Mouse (Mus musculus): ENCODE measurements at regions not wholly inside any gene's neighbourhood (a gene's known extent, or its start where the extent isn't known, plus 50 kb on each side); places are given as distances from the start of the nearest gene placed in this dataset.
"Not testable (repeated sequence)": the region's sequence is repeated elsewhere in the genome, so short reads cannot be mapped to it uniquely, and the experiment has no call there.

GRCm38 (mm10) chr12:18207941-18208340 lies 306.4 kb upstream of the 5730507C01Rik start:
- H3K27me3 ChIP-seq; H3K9ac ChIP-seq; H3K36me3 ChIP-seq; H3K4me2 ChIP-seq; ATAC-seq (ENCODE audit: low FRiP score); H3K4me3 ChIP-seq; H3K27ac ChIP-seq; H3K4me1 ChIP-seq (replicated peaks): not testable (repeated sequence)
- peaks cover 24% of the 10 kb centered on the region for H3K9me3 ChIP-seq
- 89% methylated on average over 1 of the region's 1 CpGs for WGBS

GRCm38 (mm10) chr12:18216432-18216926 lies 297.8 kb upstream of the 5730507C01Rik start:
- not testable (repeated sequence) for H3K27ac ChIP-seq; H3K36me3 ChIP-seq; ATAC-seq (ENCODE audit: low FRiP score); H3K4me2 ChIP-seq; H3K9ac ChIP-seq; H3K4me3 ChIP-seq; H3K27me3 ChIP-seq; H3K4me1 ChIP-seq (replicated peaks)
- 85% methylated on average over 16 of the region's 16 CpGs for WGBS
- H3K9me3 ChIP-seq: peaks cover 47% of the 10 kb centered on the region

- no peak overlapping the region for H3K4me3 ChIP-seq
- H3K9ac ChIP-seq: no peak overlapping the region
- WGBS: 91% methylated on average over 6 of the region's 6 CpGs
- no peaks in the 10 kb centered on the region for H3K27me3 ChIP-seq
- H3K9me3 ChIP-seq: peaks cover 57% of the 10 kb centered on the region
- no peak overlapping the region for H3K27ac ChIP-seq
- no peak overlapping the region for H3K4me2 ChIP-seq
- no peak for ATAC-seq (ENCODE audit: low FRiP score)
- no peaks in the 10 kb centered on the region for H3K4me1 ChIP-seq (replicated peaks)
- no peaks in the 10 kb centered on the region for H3K36me3 ChIP-seq
Observed at GRCm38 (mm10) chr12:18224516-18224915, 289.8 kb upstream of the 5730507C01Rik start.

- no peak overlapping the region for H3K4me3 ChIP-seq
- ATAC-seq (ENCODE audit: low FRiP score): no peak
- no peaks in the 10 kb centered on the region for H3K36me3 ChIP-seq
- peaks cover 73% of the 10 kb centered on the region for H3K9me3 ChIP-seq
- no peaks in the 10 kb centered on the region for H3K4me1 ChIP-seq (replicated peaks)
- H3K9ac ChIP-seq: no peak overlapping the region
- WGBS: 89% methylated on average over 10 of the region's 10 CpGs
- no peaks in the 10 kb centered on the region for H3K27me3 ChIP-seq
- no peak overlapping the region for H3K27ac ChIP-seq
- no peak overlapping the region for H3K4me2 ChIP-seq
Observed at GRCm38 (mm10) chr12:18226691-18227090, 287.6 kb upstream of the 5730507C01Rik start.

GRCm38 (mm10) chr12:18231896-18232295 lies 282.4 kb upstream of the 5730507C01Rik start:
- H3K4me1 ChIP-seq (replicated peaks); ATAC-seq (ENCODE audit: low FRiP score); H3K27ac ChIP-seq; H3K27me3 ChIP-seq; H3K9ac ChIP-seq; H3K36me3 ChIP-seq; H3K4me3 ChIP-seq; H3K4me2 ChIP-seq: not testable (repeated sequence)
- 86% methylated on average over 5 of the region's 5 CpGs for WGBS
- H3K9me3 ChIP-seq: peaks cover 53% of the 10 kb centered on the region

GRCm38 (mm10) chr12:18236330-18236729 lies 278.0 kb upstream of the 5730507C01Rik start:
- not testable (repeated sequence) for H3K4me1 ChIP-seq (replicated peaks); H3K4me2 ChIP-seq; ATAC-seq (ENCODE audit: low FRiP score); H3K27ac ChIP-seq; H3K36me3 ChIP-seq; H3K27me3 ChIP-seq; H3K4me3 ChIP-seq; H3K9ac ChIP-seq
- peaks cover 52% of the 10 kb centered on the region for H3K9me3 ChIP-seq

GRCm38 (mm10) chr12:18237549-18237948 lies 276.8 kb upstream of the 5730507C01Rik start:
- Histone ChIP-seq H3K9ac (no peak overlapping the region), H3K4me1 (replicated peaks) (no peaks in the 10 kb centered on the region), H3K4me3 (no peak overlapping the region), H3K4me2 (no peak overlapping the region), H3K27ac (no peak overlapping the region), H3K27me3 (no peaks in the 10 kb centered on the region), H3K9me3 (peaks cover 53% of the 10 kb centered on the region), H3K36me3 (no peaks in the 10 kb centered on the region)
- no peak for ATAC-seq (ENCODE audit: low FRiP score)
- WGBS: 82% methylated on average over 9 of the region's 9 CpGs

Measured in hindbrain, embryonic 13.5 days (tissue).